25 mouse cellular contexts compared by ENCODE assay signal in genomic region chrX:113826810-113827209, GRCm38 (mm10).
"Had no signal": no experiment of that assay in that cellular context is flagged by ENCODE, and none has a peak within 500 bp of the region (broad histone marks: within the 10 kb centered on the region; RNA-seq: fewer than 3 reads in every experiment).

No protein-coding gene starts in this region.

- ATAC-seq: hindbrain, postnatal 0 days; intestine, embryonic 16.5 days had no signal

- H3K9me3 ChIP-seq: heart, embryonic 10.5 days; heart, embryonic 12.5 days; hindbrain, embryonic 13.5 days; hindbrain, embryonic 15.5 days; kidney, embryonic 15.5 days; limb, embryonic 10.5 days; limb, embryonic 12.5 days; liver, embryonic 13.5 days; liver, embryonic 15.5 days had no signal

- H3K9ac ChIP-seq: heart, embryonic 12.5 days; hindbrain, embryonic 13.5 days; hindbrain, embryonic 15.5 days; kidney, embryonic 15.5 days; limb, embryonic 12.5 days; liver, embryonic 13.5 days; liver, embryonic 15.5 days had no signal

- H3K4me1 ChIP-seq: heart, embryonic 10.5 days; heart, embryonic 12.5 days; hindbrain, embryonic 13.5 days; hindbrain, embryonic 15.5 days; kidney, embryonic 15.5 days; limb, embryonic 10.5 days; limb, embryonic 12.5 days; liver, embryonic 13.5 days; liver, embryonic 15.5 days had no signal

- H3K27ac ChIP-seq: gastrocnemius, adult 2 months; heart, embryonic 10.5 days; hindbrain, embryonic 13.5 days; hindbrain, embryonic 15.5 days; hindbrain, postnatal 0 days; kidney, embryonic 15.5 days; kidney, postnatal 0 days; limb, embryonic 10.5 days; limb, embryonic 12.5 days; liver, embryonic 13.5 days; liver, embryonic 15.5 days had no signal

- H3K4me2 ChIP-seq: heart, embryonic 12.5 days; hindbrain, embryonic 13.5 days; hindbrain, embryonic 15.5 days; kidney, embryonic 15.5 days; limb, embryonic 12.5 days; liver, embryonic 11.5 days; liver, embryonic 13.5 days; liver, embryonic 15.5 days had no signal

- DNase-seq: gastrocnemius, adult 2 months; gastrocnemius, postnatal 10 days; gastrocnemius, postnatal 25 days; heart, adult 18-20 months; heart, postnatal 10 days; kidney, adult 11 months; kidney, adult 2 months; kidney, adult 9 months; kidney, postnatal 14 days; kidney, postnatal 36 days; layer of hippocampus, adult 9-11 months; liver; liver, embryonic 13.5 days had no signal

- H3K27me3 ChIP-seq: heart, embryonic 12.5 days; hindbrain, embryonic 13.5 days; hindbrain, embryonic 15.5 days; kidney, embryonic 15.5 days; limb, embryonic 12.5 days; liver, embryonic 13.5 days; liver, embryonic 15.5 days had no signal

- H3K4me3 ChIP-seq: gastrocnemius, adult 2 months; heart, embryonic 10.5 days; heart, embryonic 12.5 days; hindbrain, embryonic 13.5 days; hindbrain, embryonic 15.5 days; kidney, embryonic 15.5 days; limb, embryonic 10.5 days; limb, embryonic 12.5 days; liver, embryonic 13.5 days; liver, embryonic 15.5 days had no signal

- H3K36me3 ChIP-seq: heart, embryonic 10.5 days; heart, embryonic 12.5 days; hindbrain, embryonic 13.5 days; hindbrain, embryonic 15.5 days; kidney, embryonic 15.5 days; limb, embryonic 10.5 days; limb, embryonic 12.5 days; liver, embryonic 13.5 days; liver, embryonic 15.5 days had no signal
